Mouse (Mus musculus) heart, adult 18-20 months (tissue): ENCODE measurements at regions not wholly inside any gene's neighbourhood (a gene's known extent, or its start where the extent isn't known, plus 50 kb on each side); places are given as distances from the start of the nearest gene placed in this dataset.
"Not testable (repeated sequence)": the region's sequence is repeated elsewhere in the genome, so short reads cannot be mapped to it uniquely, and the experiment has no call there.

Experiments used
- DNase-seq, 2 experiments: peaks; one replicate each; pipeline ENCODE4 v3.0.0; 2021 to 2022; ENCODE audit warnings: mixed read lengths in 1 of 2

GRCm38 (mm10) chr16:76958597-76959392 lies 54.7 kb upstream of the Usp25 start:
- DNase-seq = peak; percentile 18 to 26

GRCm38 (mm10) chr16:76957491-76957890 lies 56.0 kb upstream of the Usp25 start:
- peak in 1 of 2 experiments; percentile 2 for DNase-seq

- no peak for DNase-seq
These were observed 56.4 kb upstream of the Usp25 start for GRCm38 (mm10) chr16:76957090-76957489.

GRCm38 (mm10) chr16:76950836-76951486 lies 62.5 kb upstream of the Usp25 start:
- DNase-seq = no peak

- no peak for DNase-seq
These were observed 66.5 kb upstream of the Usp25 start for GRCm38 (mm10) chr16:76947011-76947410.

- DNase-seq = no peak
These were observed 75.4 kb upstream of the Usp25 start for GRCm38 (mm10) chr16:76938128-76938527.

- DNase-seq = no peak
These were observed 85.6 kb upstream of the Usp25 start for GRCm38 (mm10) chr16:76927901-76928300.

GRCm38 (mm10) chr16:76920137-76920536 lies 93.4 kb upstream of the Usp25 start:
- DNase-seq = not testable (repeated sequence)

GRCm38 (mm10) chr16:76918598-76918997 lies 94.9 kb upstream of the Usp25 start:
- no peak for DNase-seq

- no peak for DNase-seq
These were observed 99.2 kb upstream of the Usp25 start for GRCm38 (mm10) chr16:76914311-76914710.

GRCm38 (mm10) chr16:76905205-76905996 lies 108.1 kb upstream of the Usp25 start:
- DNase-seq = peak; percentile 29 to 60

- DNase-seq = peak; percentile 12 to 60
These were observed 114.4 kb upstream of the Usp25 start for GRCm38 (mm10) chr16:76899083-76899482.

- DNase-seq = no peak
These were observed 117.2 kb upstream of the Usp25 start for GRCm38 (mm10) chr16:76896305-76896704.

- no peak for DNase-seq
These were observed 117.7 kb upstream of the Usp25 start for GRCm38 (mm10) chr16:76895781-76896180.

- DNase-seq = no peak
These were observed 134.9 kb upstream of the Usp25 start for GRCm38 (mm10) chr16:76878576-76878975.

- no peak for DNase-seq
These were observed 138.0 kb upstream of the Usp25 start for GRCm38 (mm10) chr16:76875397-76876018.

- no peak for DNase-seq
These were observed 147.1 kb upstream of the Usp25 start for GRCm38 (mm10) chr16:76866465-76866802.

GRCm38 (mm10) chr16:76865731-76866464 lies 147.6 kb upstream of the Usp25 start:
- peak; percentile 38 to 50 for DNase-seq

GRCm38 (mm10) chr16:76864392-76864791 lies 149.1 kb upstream of the Usp25 start:
- no peak for DNase-seq

GRCm38 (mm10) chr16:76855797-76856196 lies 157.7 kb upstream of the Usp25 start:
- DNase-seq = no peak

- DNase-seq = no peak
These were observed 162.1 kb upstream of the Usp25 start for GRCm38 (mm10) chr16:76851396-76851795.

GRCm38 (mm10) chr16:76837450-76837849 lies 176.1 kb upstream of the Usp25 start:
- no peak for DNase-seq
